Mouse (Mus musculus) lung, embryonic 14.5 days (tissue): ENCODE data around the gene Pcyt2. TPM values are rescaled to one million over a fixed set of nuclear protein-coding genes. Genes with fewer than 3 reads are reported as not detected.
A peak's percentile ranks its signal among the peaks of the same experiment; 100 is the strongest.

Experiments used
- ATAC-seq: fragments of 200-750 bp; cut with Nextera tagmentation; 2 replicates; pipeline ENCODE4 v1.8.0; 2017; ENCODE audit warnings: mild to moderate bottlenecking, moderate TSS enrichment, moderate library complexity; ENCODE audit not compliant: insufficient read depth
- DNase-seq: peaks from one replicate; pipeline ENCODE4 v3.0.0-alpha.2; 2015
- H3K27ac ChIP-seq: fragments of 300-500 bp; sonication (generic); 2 replicates; pipeline ENCODE4 v1.5.1; 2014; ENCODE audit warnings: low read depth, mild to moderate bottlenecking, moderate library complexity
- H3K27me3 ChIP-seq: fragments of 300-500 bp; sonication (generic); 2 replicates; pipeline ENCODE4 v1.6.1; 2014; ENCODE audit warnings: low read length, control low read depth; ENCODE audit not compliant: insufficient read depth
- H3K36me3 ChIP-seq: fragments of 300-500 bp; sonication (generic); 2 replicates; pipeline ENCODE4 v1.6.1; 2014; ENCODE audit warnings: control low read depth; ENCODE audit not compliant: insufficient read depth
- H3K4me1 ChIP-seq: fragments of 300-500 bp; sonication (generic); 2 replicates; pipeline ENCODE4 v1.6.1; 2014; ENCODE audit warnings: antibody characterized with exemption, control low read depth; ENCODE audit not compliant: insufficient read depth
- H3K4me2 ChIP-seq: fragments of 300-500 bp; sonication (generic); 2 replicates; pipeline ENCODE4 v1.6.1; 2014; ENCODE audit warnings: mild to moderate bottlenecking
- H3K4me3 ChIP-seq: fragments of 300-500 bp; sonication (generic); 2 replicates; pipeline ENCODE4 v1.5.1; 2014; ENCODE audit warnings: low read depth, low read length
- H3K9ac ChIP-seq: fragments of 300-500 bp; sonication (generic); 2 replicates; pipeline ENCODE4 v1.6.1; 2014
- H3K9me3 ChIP-seq: fragments of 300-500 bp; sonication (generic); 2 replicates; pipeline ENCODE4 v1.6.1; 2016; ENCODE audit warnings: low read depth, low read length, control low read depth
- CTCF ChIP-seq: IDR thresholded peaks from 2 replicates; pipeline ENCODE4 v1.5.1; 2016; ENCODE audit warnings: antibody characterized with exemption, low read depth
- WGBS: fragments of 180-500 bp; shearing (Covaris S2); extraction: QIAGEN DNeasy Blood & Tissue Kit; methylation state at CpG from one replicate; pipeline ENCODE4 v1.1.7; 2014; 5-methylcytosine and 5-hydroxymethylcytosine counted together
- microRNA-seq: library from miRNA; unstranded; fragments of <30 nt; microRNA quantifications from one replicate; pipeline ENCODE4, GENCODE M21; 2016; ENCODE audit warnings: borderline number of aligned reads
- polyA plus RNA-seq: library from polyadenylated mRNA; unstranded; fragments of >200 nt; fragmentation: Nextera tagmentation; extraction: Ambion mirVana; gene quantifications from 2 replicates; pipeline ENCODE4 v1.2.1, GENCODE M21; 2014

The Pcyt2 gene
- polyA plus RNA-seq, 1 experiment from 2014 or later: 99.5 TPM

DNA sequence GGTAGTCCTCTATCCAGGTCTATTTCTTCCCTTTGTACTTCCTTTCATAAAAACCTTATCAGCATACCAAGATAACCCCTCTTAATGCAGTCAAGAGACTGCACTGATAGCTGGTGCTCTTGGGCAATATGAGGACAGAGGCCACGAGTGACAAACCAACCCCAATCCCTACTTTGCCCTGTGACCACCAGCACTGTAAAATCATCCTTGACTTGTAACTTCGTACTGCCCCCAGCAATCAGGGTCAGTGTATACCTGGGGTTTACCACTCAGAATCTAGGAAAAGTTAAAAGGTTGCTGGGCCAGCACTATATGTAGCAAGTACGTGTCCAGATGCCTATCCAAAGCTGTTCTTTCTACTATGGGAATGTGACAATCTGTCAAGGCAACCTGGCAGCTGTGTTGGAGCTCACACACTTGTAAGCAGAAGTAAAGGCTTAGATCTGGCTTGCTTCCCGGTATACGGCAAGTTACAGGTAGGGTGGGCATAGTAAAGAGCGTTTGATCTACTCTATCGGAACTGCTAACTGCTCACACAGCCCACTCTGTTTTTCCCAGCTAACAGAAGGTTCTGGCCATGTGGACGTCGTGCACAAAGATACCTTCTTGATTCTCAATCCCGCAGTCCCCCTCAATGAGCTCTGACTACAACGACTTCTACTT is 45.9 kb downstream of the Pcyt2 start:
- H3K4me3 ChIP-seq: peak overlapping the region; percentile 97
- DNase-seq: no peak
- H3K9me3 ChIP-seq: no peaks in the 10 kb centered on the region
- H3K4me1 ChIP-seq: 0 out of 2 replicates have a peak, but pooled peaks cover 11% of the 10 kb centered on the region
- peak overlapping the region; percentile 96 for H3K27ac ChIP-seq
- H3K27me3 ChIP-seq: no peaks in the 10 kb centered on the region
- ATAC-seq: no peak
- peak overlapping the region; percentile 90 for H3K4me2 ChIP-seq
- WGBS: 8% methylated on average over 11 of the region's 11 CpGs
- peaks cover 46% of the 10 kb centered on the region for H3K36me3 ChIP-seq
- no peak for TF ChIP-seq CTCF
- peak overlapping the region; percentile 95 for H3K9ac ChIP-seq

DNA sequence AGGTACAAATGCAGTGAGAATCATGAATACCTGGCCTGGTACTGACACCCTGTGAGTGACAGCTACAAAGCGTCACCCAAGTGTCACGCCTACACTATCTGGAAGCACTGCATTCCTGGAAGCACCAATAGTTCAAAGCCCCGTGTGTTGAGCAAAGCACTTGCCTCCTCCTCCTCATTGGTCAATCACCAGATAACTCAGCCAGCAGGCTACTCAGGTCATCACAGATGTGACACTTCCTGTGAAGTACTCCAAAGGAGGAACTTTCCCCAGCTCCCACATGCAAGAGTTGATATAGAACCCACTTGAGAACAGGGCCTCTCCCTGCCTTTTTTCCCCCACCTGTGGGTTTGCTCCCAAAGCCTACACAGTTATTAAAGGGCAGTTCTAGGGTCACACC is 46.6 kb downstream of the Pcyt2 start:
- DNase-seq: no peak
- H3K27me3 ChIP-seq: no peaks in the 10 kb centered on the region
- no peaks in the 10 kb centered on the region for H3K9me3 ChIP-seq
- peaks cover 51% of the 10 kb centered on the region for H3K36me3 ChIP-seq
- no peak for TF ChIP-seq CTCF
- peak overlapping the region; percentile 95 for H3K9ac ChIP-seq
- no peak for ATAC-seq
- no peak overlapping the region for H3K27ac ChIP-seq
- H3K4me1 ChIP-seq: 0 out of 2 replicates have a peak, but pooled peaks cover 11% of the 10 kb centered on the region
- peak overlapping the region; percentile 97 for H3K4me3 ChIP-seq
- H3K4me2 ChIP-seq: peak overlapping the region; percentile 90
- 65% methylated on average over 3 of the region's 3 CpGs for WGBS

DNA sequence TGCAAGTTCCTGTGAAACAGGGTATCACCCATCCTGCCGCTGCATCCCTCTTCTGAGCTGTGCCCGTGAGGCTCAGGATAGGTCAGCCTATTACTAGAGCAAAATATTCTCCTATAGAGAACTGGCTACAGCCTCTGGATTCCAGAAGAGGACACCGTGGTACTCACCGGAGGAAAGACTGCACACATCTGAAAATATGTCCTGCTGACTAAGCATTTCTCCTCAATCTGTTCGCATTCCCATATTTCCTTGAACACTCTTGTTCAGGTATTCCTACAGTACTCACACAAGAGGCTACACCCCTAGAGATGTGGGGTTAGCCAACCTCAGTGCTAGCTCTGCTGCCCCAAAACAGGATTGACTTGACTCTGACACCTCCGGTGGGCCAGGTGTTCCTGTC is 49.4 kb downstream of the Pcyt2 start:
- H3K9ac ChIP-seq: peak overlapping the region; percentile 32; the same call in 1 of the 2 replicates
- 0 out of 2 replicates have a peak, but pooled peaks cover 8% of the 10 kb centered on the region for H3K4me1 ChIP-seq
- no peak for TF ChIP-seq CTCF
- ATAC-seq (no peak), DNase-seq (no peak)
- no peak overlapping the region for H3K4me2 ChIP-seq
- no peaks in the 10 kb centered on the region for H3K9me3 ChIP-seq
- WGBS: 89% methylated on average over 6 of the region's 6 CpGs
- peaks cover 79% of the 10 kb centered on the region for H3K36me3 ChIP-seq
- no peak overlapping the region for H3K4me3 ChIP-seq
- H3K27me3 ChIP-seq: no peaks in the 10 kb centered on the region
- H3K27ac ChIP-seq: no peak overlapping the region

DNA sequence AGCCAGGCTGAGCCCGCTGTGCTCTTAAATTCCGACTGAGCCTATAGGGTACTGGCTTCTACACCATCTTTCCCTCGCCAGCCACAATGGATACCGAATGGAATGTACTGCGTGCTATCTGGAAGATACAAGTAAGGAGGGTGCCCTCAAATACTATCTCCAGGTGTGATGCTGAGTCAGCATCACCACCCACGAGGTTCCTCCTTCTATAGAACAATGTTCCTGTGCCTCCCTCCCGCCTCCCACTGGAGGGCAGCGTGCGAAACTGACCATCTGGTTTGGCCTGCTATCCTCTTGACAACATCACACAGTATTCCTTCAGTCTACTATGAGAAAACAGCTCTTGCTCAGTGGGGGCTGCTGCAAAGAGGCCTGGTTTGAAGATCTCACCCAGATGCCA is 52.6 kb downstream of the Pcyt2 start:
- Histone ChIP-seq H3K4me3 (no peak overlapping the region), H3K27ac (no peak overlapping the region), H3K36me3 (peaks cover 97% of the 10 kb centered on the region), H3K9ac (no peak overlapping the region), H3K4me2 (no peak overlapping the region), H3K27me3 (no peaks in the 10 kb centered on the region), H3K9me3 (no peaks in the 10 kb centered on the region), H3K4me1 (no peaks in the 10 kb centered on the region)
- 81% methylated on average over 9 of the region's 9 CpGs for WGBS
- DNase-seq (no peak), ATAC-seq (no peak)
- TF ChIP-seq CTCF: peak; percentile 5; the same call in 1 of the 2 replicates

DNA sequence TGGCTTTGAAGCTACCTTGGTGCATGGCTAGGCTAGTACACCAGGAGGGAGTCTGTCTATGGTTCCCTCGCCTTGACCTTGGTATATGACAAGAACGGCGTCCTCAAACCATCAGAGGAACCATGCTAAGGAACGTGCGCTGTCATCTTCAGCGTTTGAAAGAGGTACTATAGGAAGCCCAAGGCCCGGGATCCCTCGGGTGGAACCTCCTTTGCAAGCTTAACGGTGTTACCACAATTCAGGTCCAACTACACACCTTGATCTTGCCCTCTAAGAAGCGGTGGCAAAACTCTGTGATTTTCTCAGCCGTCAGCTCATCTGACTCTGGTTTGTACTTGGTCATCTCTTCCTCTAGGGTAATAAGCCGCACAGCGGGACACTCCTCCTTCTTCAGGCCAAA is 54.8 kb downstream of the Pcyt2 start:
- Histone ChIP-seq H3K4me1 (no peaks in the 10 kb centered on the region), H3K36me3 (peaks cover 94% of the 10 kb centered on the region), H3K27me3 (no peaks in the 10 kb centered on the region), H3K9ac (no peak overlapping the region), H3K4me2 (no peak overlapping the region), H3K9me3 (no peaks in the 10 kb centered on the region), H3K4me3 (no peak overlapping the region), H3K27ac (no peak overlapping the region)
- ATAC-seq: no peak
- 94% methylated on average over 13 of the region's 13 CpGs for WGBS
- DNase-seq: no peak
- no peak for TF ChIP-seq CTCF

DNA sequence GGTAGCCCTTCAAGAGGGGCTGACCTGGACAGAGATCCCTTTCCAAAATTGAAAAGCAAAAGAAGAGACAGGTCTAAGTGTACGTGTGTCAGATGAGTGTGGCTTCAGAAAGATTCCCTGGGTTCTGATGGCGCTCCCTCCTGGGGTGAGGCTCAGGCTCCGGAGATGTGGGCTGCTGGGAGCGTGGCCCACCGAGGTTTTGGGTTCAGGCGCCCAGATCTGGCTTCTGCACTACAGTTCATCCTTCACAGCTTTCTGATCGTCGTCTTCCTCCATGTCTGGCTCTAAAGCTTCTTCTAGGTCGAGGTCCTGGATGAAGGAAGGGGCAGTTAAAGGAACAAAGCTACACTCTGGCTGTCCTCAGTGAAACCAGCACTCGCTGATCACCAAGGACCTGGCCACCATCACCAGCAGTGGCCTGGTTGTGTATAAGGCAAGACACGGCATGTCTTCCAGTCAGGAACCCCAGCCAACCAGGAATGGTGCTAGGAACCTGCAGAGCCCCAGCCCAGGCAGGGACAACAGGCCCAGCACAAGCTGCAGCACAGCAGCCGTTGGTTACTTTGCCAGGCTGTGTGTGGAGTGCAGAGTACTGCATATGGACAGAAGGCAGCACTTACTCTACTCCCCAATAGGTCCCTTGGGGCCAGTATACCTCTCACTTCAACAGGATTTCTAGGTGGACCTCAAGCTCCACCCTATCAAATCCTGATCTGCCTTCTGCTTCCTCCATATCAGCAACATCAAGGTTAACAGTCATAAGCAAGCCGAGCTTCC is 56.6 kb downstream of the Pcyt2 start:
- Histone ChIP-seq H3K36me3 (peaks cover 76% of the 10 kb centered on the region), H3K4me3 (no peak overlapping the region), H3K9me3 (no peaks in the 10 kb centered on the region), H3K4me1 (no peaks in the 10 kb centered on the region), H3K9ac (no peak overlapping the region), H3K27ac (no peak overlapping the region), H3K27me3 (no peaks in the 10 kb centered on the region), H3K4me2 (no peak overlapping the region)
- no peak for TF ChIP-seq CTCF
- DNase-seq (no peak), ATAC-seq (no peak)
- WGBS: 92% methylated on average over 13 of the region's 13 CpGs

Small RNAs within 50 kb of the gene (microRNA-seq; reads per million reads assigned to microRNA genes)
- gene Mir6936: 1.2 reads per million

Other genes starting within 250 kb of the Pcyt2 start
- 35.6 and 44.5 TPM in 2 replicates for gene Faap100, start 239.2 kb downstream of the Pcyt2 start, polyA plus RNA-seq
- gene Nploc4, start 180.2 kb downstream of the Pcyt2 start, polyA plus RNA-seq: 42.1 and 51.4 TPM in 2 replicates
- not detected in 2 replicates for gene Tspan10, start 175.3 kb downstream of the Pcyt2 start, polyA plus RNA-seq
- 0.18 TPM in 1 of 2 replicates, not detected in the other for gene Pde6g, start 164.4 kb downstream of the Pcyt2 start, polyA plus RNA-seq
- 10.9 and 11.2 TPM in 2 replicates for gene Oxld1, start 159.9 kb downstream of the Pcyt2 start, polyA plus RNA-seq
- gene Ccdc137, start 159.8 kb downstream of the Pcyt2 start, polyA plus RNA-seq: 32.2 and 34.6 TPM in 2 replicates
- 42.9 and 44.4 TPM in 2 replicates for gene Arl16, start 150.3 kb downstream of the Pcyt2 start, polyA plus RNA-seq
- gene Mrpl12, start 133.3 kb downstream of the Pcyt2 start, polyA plus RNA-seq: 150 and 162 TPM in 2 replicates
- 68.9 and 71.3 TPM in 2 replicates for gene Slc25a10, start 126.1 kb downstream of the Pcyt2 start, polyA plus RNA-seq
- gene Gcgr, start 87.2 kb downstream of the Pcyt2 start, polyA plus RNA-seq: 0.59 and 1.4 TPM in 2 replicates
- 226 and 229 TPM in 2 replicates for gene Mcrip1, start 68.2 kb downstream of the Pcyt2 start, polyA plus RNA-seq
- not detected in 2 replicates for gene Ppp1r27, start 66.8 kb downstream of the Pcyt2 start, polyA plus RNA-seq
- 872 and 897 TPM in 2 replicates for gene P4hb, start 44.7 kb downstream of the Pcyt2 start, polyA plus RNA-seq
- 717 and 734 TPM in 2 replicates for gene Arhgdia, start 36.3 kb downstream of the Pcyt2 start, polyA plus RNA-seq
- gene Alyref, start 19.6 kb downstream of the Pcyt2 start, polyA plus RNA-seq: 617 and 627 TPM in 2 replicates
- gene Anapc11, start 19.5 kb downstream of the Pcyt2 start, polyA plus RNA-seq: 229 and 237 TPM in 2 replicates
- gene Npb, start 9.5 kb downstream of the Pcyt2 start, polyA plus RNA-seq: 0.89 and 1.3 TPM in 2 replicates
- 26.1 and 33.1 TPM in 2 replicates for gene Sirt7, start 7.3 kb upstream of the Pcyt2 start, polyA plus RNA-seq
- 25.3 and 28.6 TPM in 2 replicates for gene Mafg, start 15.7 kb upstream of the Pcyt2 start, polyA plus RNA-seq
- gene Pycr1, start 25.8 kb upstream of the Pcyt2 start, polyA plus RNA-seq: 29.0 and 29.8 TPM in 2 replicates
- gene Myadml2, start 30.2 kb upstream of the Pcyt2 start, polyA plus RNA-seq: 1.1 TPM in 1 of 2 replicates, not detected in the other
- 3.9 and 5.3 TPM in 2 replicates for gene Notum, start 43.2 kb upstream of the Pcyt2 start, polyA plus RNA-seq
- gene Aspscr1, start 55.0 kb upstream of the Pcyt2 start, polyA plus RNA-seq: 124 and 130 TPM in 2 replicates
- 168 and 173 TPM in 2 replicates for gene Cenpx, start 95.8 kb upstream of the Pcyt2 start, polyA plus RNA-seq
- 44.1 and 46.1 TPM in 2 replicates for gene Lrrc45, start 96.0 kb upstream of the Pcyt2 start, polyA plus RNA-seq
- 10.3 and 10.7 TPM in 2 replicates for gene Rac3, start 103.5 kb upstream of the Pcyt2 start, polyA plus RNA-seq
- 27.2 and 29.7 TPM in 2 replicates for gene Dcxr, start 109.3 kb upstream of the Pcyt2 start, polyA plus RNA-seq
- 14.7 and 19.6 TPM in 2 replicates for gene Cbr2, start 114.2 kb upstream of the Pcyt2 start, polyA plus RNA-seq
- gene Hmga1b, start 144.9 kb upstream of the Pcyt2 start, polyA plus RNA-seq: 5.3 and 7.3 TPM in 2 replicates
- gene Rfng, start 166.3 kb upstream of the Pcyt2 start, polyA plus RNA-seq: 33.0 and 34.0 TPM in 2 replicates
- 240 and 257 TPM in 2 replicates for gene Gps1, start 166.3 kb upstream of the Pcyt2 start, polyA plus RNA-seq
- 77.2 and 87.4 TPM in 2 replicates for gene Dus1l, start 178.5 kb upstream of the Pcyt2 start, polyA plus RNA-seq
- gene Fasn, start 206.6 kb upstream of the Pcyt2 start, polyA plus RNA-seq: 83.3 and 95.5 TPM in 2 replicates